Mouse (Mus musculus) small intestine, adult 2 months (tissue): ENCODE measurements around the gene Susd4. TPM values are rescaled to one million over a fixed set of nuclear protein-coding genes. Genes with fewer than 3 reads are reported as not detected.

Experiments used
- H3K27ac ChIP-seq: fragments of 200-500 bp; 2 replicates; pipeline ENCODE4 v1.5.1; 2012; ENCODE audit warnings: low read depth, low read length, control low read depth, inconsistent platforms; ENCODE audit not compliant: insufficient read depth
- H3K27me3 ChIP-seq: fragments of 200-500 bp; 2 replicates; pipeline ENCODE4 v1.6.1; 2012; ENCODE audit warnings: mild to moderate bottlenecking, moderate library complexity, low read length, inconsistent platforms; ENCODE audit not compliant: control insufficient read depth, insufficient read depth
- H3K36me3 ChIP-seq: fragments of 200-500 bp; 2 replicates; pipeline ENCODE4 v1.6.1; 2012; ENCODE audit warnings: mild to moderate bottlenecking, low read length, control low read depth, inconsistent platforms; ENCODE audit not compliant: control insufficient read depth, insufficient read depth
- H3K4me1 ChIP-seq: fragments of 200-500 bp; 2 replicates; pipeline ENCODE4 v1.6.1; 2012; ENCODE audit warnings: low read length, inconsistent platforms, mixed read lengths; ENCODE audit not compliant: control insufficient read depth, insufficient read depth, insufficient read length
- H3K4me3 ChIP-seq: fragments of 200-500 bp; 2 replicates; pipeline ENCODE4 v1.5.1; 2012; ENCODE audit warnings: low read depth, mild to moderate bottlenecking, control low read depth, inconsistent platforms, low read length, moderate library complexity
- CTCF ChIP-seq: fragments of 200-500 bp; IDR thresholded peaks from 2 replicates; pipeline ENCODE4 v1.5.1; 2012; ENCODE audit warnings: low read depth, mild to moderate bottlenecking, control low read depth, inconsistent platforms, low read length, moderate library complexity, mixed read lengths; ENCODE audit not compliant: insufficient replicate concordance, insufficient read length; ENCODE audit errors: extremely low read depth
- POLR2A ChIP-seq: fragments of 200-500 bp; IDR thresholded peaks from 2 replicates; pipeline ENCODE4 v1.6.1; 2012; ENCODE audit warnings: low read depth, mild to moderate bottlenecking, control low read depth, inconsistent platforms, low read length, moderate library complexity
- WGBS: fragments of 180-500 bp; shearing (Covaris S2); methylation state at CpG from one replicate; pipeline ENCODE4 v1.1.7; 2018; 5-methylcytosine and 5-hydroxymethylcytosine counted together
- polyA plus RNA-seq: library from polyadenylated mRNA; depleted of rRNA; stranded (reverse); fragments of >200 nt; gene quantifications from 2 replicates; pipeline ENCODE4 v1.2.3, GENCODE M21; 2012

The Susd4 gene
- polyA plus RNA-seq, 1 experiment, result 0.55 TPM

DNA sequence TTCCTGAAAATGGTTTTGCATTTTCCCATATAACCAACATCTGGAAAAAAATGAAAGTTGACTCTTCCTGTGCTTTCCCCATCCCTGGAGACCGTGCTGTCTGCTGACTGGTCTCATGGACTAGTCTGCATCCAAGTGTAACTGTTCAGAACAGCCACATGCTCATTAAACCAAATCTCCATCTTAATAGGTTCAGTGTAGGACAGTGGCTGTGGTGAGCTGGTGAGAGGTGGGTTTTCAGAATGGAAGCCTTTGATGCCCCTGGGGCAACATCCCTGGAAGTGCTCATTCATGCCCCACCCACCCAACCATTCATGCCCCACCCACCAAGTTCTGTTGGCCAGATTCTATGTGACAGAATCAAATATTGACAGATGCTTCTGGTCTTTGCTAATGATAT lies 86.4 kb downstream of the Susd4 start:
- Histone ChIP-seq H3K4me1 (no peaks in the 10 kb centered on the region), H3K27me3 (no peaks in the 10 kb centered on the region), H3K27ac (no peak overlapping the region), H3K4me3 (no peak overlapping the region), H3K36me3 (no peaks in the 10 kb centered on the region)
- 73% methylated on average over 1 of the region's 1 CpGs for WGBS
- TF ChIP-seq POLR2A (no peak), CTCF (no peak)

DNA sequence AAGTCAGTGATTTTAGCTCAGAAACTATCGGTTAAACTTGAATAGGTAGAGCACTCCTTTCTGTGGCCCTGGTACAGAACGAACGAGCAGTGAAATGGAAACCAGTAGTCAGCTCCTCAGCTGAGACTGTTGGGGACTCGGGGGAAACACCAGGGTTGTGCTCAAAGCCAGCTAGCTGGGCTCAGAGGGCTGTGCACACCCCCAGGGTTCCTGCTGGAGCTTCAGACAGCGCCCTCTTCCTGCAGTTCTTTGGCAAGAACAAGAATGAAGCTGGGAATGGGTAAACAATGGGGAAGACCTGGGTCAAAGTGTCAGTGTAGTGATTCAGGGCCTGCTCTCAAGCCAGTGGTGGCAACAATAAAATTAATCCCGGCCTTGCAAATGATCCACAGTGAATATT lies 88.5 kb downstream of the Susd4 start:
- WGBS, result 58% methylated on average over 6 of the region's 6 CpGs

DNA sequence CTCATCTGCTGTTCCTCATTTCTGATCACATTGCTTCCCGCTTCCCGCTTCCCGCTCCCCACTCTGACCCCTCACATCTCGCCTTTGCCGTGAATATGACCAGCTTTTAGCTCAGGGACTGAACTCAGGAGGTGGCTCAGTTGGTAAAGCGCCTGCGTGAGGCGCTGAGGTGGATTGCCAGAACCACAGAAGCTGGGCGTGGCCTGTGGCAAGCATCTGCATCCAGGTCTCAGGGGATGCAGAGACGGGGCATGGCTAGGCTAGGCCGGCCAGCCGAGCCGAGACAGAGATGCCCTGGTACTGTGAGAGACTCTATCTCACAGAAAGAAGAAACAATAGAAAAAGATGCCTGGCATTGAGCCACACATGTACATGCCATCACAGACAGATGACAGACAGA lies 93.0 kb downstream of the Susd4 start:
- Histone ChIP-seq H3K4me3 (no peak overlapping the region), H3K36me3 (no peaks in the 10 kb centered on the region), H3K27ac (no peak overlapping the region), H3K27me3 (no peaks in the 10 kb centered on the region), H3K4me1 (no peaks in the 10 kb centered on the region)
- 87% methylated on average over 13 of the region's 13 CpGs for WGBS
- TF ChIP-seq CTCF, result no peak
- TF ChIP-seq POLR2A, result no peak

More for the DNA sequence above, 88.5 kb downstream of the Susd4 start:
- Histone ChIP-seq H3K27me3 (no peaks in the 10 kb centered on the region), H3K36me3 (no peaks in the 10 kb centered on the region), H3K4me1 (no peaks in the 10 kb centered on the region), H3K27ac (no peak overlapping the region), H3K4me3 (no peak overlapping the region)
- TF ChIP-seq POLR2A (no peak), CTCF (no peak)

DNA sequence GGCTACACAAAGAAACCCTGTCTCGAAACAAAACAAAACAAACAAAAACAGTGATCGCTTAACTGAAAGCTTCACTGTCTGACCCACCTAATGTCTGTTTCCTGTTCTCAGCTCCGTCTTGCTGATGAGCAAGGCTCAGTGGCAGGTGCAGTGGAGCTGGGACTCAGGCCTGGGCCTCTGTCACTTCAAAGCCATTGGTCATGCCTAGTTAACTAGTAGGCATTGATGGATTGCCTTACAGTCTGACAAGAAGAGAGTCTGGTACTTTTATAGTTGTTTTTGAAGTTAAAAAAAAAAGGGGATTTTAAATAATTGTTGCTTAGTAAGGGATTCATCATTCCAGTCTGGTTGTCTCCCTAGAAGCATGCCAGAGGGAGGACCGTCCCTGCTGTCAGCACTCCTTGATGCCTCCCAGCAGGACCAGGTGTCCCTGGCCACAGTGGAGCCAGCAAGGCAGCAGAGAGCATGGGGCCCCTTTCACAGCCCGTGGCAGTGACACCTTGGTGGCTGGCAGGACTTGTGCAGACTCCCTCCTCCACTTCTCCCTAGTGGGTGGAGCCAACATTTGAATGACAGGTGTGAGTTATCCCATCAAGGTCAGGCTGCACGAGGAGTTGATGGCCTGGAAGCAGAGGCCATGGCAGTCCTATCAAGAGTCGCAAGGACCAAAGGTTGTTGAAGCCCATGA lies 98.2 kb downstream of the Susd4 start:
- Histone ChIP-seq H3K4me3 (no peak overlapping the region), H3K4me1 (no peaks in the 10 kb centered on the region), H3K27me3 (no peaks in the 10 kb centered on the region), H3K36me3 (no peaks in the 10 kb centered on the region), H3K27ac (no peak overlapping the region)
- 51% methylated on average over 7 of the region's 7 CpGs for WGBS
- no peak for TF ChIP-seq CTCF
- no peak for TF ChIP-seq POLR2A

DNA sequence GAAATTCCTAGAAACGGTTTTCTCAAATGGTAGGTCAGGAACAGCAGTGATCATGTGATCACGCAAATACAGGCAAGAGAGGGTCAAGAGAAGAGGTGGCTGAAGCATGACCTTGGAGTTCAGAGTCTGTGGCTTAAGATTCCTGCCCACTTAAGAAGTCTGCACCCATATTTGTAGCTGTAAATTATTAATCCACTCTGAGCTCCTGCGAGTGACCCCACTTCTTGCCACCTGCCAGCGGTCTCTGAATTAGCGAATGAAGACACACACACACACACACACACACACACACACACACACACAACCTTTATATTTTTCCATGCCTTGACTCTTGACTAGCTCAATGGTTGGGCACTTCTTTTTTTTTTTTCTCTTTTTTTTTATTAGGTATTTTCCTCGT lies 99.7 kb downstream of the Susd4 start:
- H3K27ac ChIP-seq, result no peak overlapping the region
- no peak overlapping the region for H3K4me3 ChIP-seq
- TF ChIP-seq POLR2A, result no peak
- TF ChIP-seq CTCF, result no peak
- no peaks in the 10 kb centered on the region for H3K4me1 ChIP-seq
- WGBS, result 45% methylated on average over 6 of the region's 6 CpGs
- no peaks in the 10 kb centered on the region for H3K36me3 ChIP-seq
- no peaks in the 10 kb centered on the region for H3K27me3 ChIP-seq

DNA sequence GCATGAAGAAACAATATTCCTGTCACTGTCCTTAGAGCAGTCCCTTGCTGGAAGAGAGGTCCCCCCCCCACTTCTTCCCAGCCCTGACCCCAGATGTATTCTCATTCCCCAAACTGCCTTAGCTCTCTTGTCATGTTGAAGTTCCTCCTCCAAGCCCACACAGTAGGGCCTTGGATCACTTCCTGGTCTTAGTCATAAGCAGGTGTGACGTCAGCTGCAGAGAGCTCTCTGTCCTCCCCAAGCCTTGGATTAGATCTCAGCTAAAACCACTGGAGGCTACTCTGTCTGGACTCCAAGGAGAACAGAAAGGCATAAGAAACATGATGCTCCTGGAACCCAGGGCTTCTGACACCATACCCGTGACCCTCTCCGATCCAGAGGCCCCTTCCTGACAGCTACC lies 104.2 kb downstream of the Susd4 start:
- Histone ChIP-seq H3K27ac (no peak overlapping the region), H3K27me3 (no peaks in the 10 kb centered on the region), H3K4me1 (no peaks in the 10 kb centered on the region), H3K4me3 (no peak overlapping the region), H3K36me3 (no peaks in the 10 kb centered on the region)
- no peak for TF ChIP-seq CTCF
- TF ChIP-seq POLR2A, result no peak
- 75% methylated on average over 3 of the region's 3 CpGs for WGBS

DNA sequence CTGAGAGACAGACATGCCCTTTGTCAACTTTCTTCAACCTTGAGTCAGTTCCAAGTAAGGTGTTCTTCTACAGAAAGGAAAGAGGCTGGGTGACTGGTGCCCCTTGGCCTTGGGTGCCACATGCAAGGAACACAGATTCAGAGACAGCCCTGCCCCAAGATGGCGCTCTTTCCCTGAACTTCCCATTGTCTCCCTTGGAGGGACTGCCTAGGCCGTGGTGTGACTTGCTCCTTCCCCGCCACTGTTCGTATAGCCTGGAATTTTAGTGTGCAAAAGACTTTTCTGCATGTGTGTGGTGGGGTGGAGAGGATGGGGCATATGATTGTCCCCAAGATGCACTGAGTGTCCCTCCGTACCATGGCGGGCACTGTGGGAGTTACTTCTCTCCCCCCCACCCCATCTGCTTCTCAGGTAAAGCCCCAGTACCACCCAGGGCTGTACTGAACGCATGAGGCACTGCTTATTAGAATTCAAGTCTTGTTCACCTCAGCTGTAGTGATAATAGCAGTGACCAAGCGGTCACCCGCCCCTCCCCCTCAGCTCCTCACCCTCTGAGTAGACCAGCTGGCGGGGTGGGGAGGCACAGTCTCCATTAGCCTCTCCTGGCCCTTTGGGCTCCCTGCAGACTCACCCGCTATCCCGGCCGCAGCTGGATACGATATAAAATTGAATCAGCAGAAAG lies 104.9 kb downstream of the Susd4 start:
- no peaks in the 10 kb centered on the region for H3K36me3 ChIP-seq
- H3K27ac ChIP-seq, result no peak overlapping the region
- TF ChIP-seq CTCF (no peak), POLR2A (no peak)
- H3K27me3 ChIP-seq, result no peaks in the 10 kb centered on the region
- no peak overlapping the region for H3K4me3 ChIP-seq
- WGBS, result 75% methylated on average over 14 of the region's 14 CpGs
- H3K4me1 ChIP-seq, result no peaks in the 10 kb centered on the region
